Mouse (Mus musculus) liver, postnatal 0 days (tissue): ENCODE data around the gene Prpf38a.

Experiments used
- CTCF ChIP-seq: sonication (generic); IDR thresholded peaks from 2 replicates; pipeline ENCODE4 v1.5.1; 2016; ENCODE audit warnings: antibody characterized with exemption, low read depth
- EP300 ChIP-seq: IDR thresholded peaks from 2 replicates; pipeline ENCODE4 v1.6.1; 2016; ENCODE audit warnings: antibody characterized with exemption, low read depth, mild to moderate bottlenecking

GRCm38 (mm10) chr4:108539701-108540100, 39.4 kb downstream of the Prpf38a start:
- TF ChIP-seq CTCF (no peak), EP300 (no peak)
